Mouse (Mus musculus): ENCODE data around the gene Zfp68.
"Not testable (repeated sequence)": the region's sequence is repeated elsewhere in the genome, so short reads cannot be mapped to it uniquely, and the experiment has no call there.

Gene Zfp68

GRCm38 (mm10) chr5:138619211-138620128, at the start of gene Zfp68:
Gene Zfp68 (minus strand): TSS chr5:138619761.
- DNase-seq (ENCODE audit: low spot score in 2 of 2) = peak; percentile 87 to 93

- DNase-seq (ENCODE audit: low spot score in 2 of 2) = peak in 1 of 2 experiments; percentile 17
Observed at GRCm38 (mm10) chr5:138658922-138659321, 39.4 kb upstream of the Zfp68 start.

DNA sequence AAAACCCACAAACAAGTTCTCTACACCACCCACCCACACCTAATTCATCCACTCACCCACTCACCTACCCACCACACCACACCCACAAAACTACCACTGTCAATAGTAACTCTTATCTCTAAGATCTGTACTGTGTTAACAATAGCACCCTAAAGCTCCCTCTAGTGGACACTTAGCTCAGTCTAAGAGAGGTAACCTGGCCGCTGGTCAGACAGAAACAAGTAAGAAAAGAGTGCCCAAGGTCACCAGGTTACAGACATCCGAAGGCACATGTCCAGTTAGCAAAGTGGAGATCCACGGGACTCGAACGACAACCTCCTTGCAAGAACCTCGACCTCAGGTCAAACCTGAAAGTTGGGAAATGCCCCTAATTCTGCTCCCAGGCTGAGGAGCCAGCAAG, 38.3 kb upstream of the Zfp68 start:
- DNase-seq (ENCODE audit: low spot score in 2 of 2) = peak; percentile 2 to 12

GRCm38 (mm10) chr5:138657407-138657806, 37.8 kb upstream of the Zfp68 start:
- DNase-seq (ENCODE audit: low spot score in 2 of 2) = no peak

DNA sequence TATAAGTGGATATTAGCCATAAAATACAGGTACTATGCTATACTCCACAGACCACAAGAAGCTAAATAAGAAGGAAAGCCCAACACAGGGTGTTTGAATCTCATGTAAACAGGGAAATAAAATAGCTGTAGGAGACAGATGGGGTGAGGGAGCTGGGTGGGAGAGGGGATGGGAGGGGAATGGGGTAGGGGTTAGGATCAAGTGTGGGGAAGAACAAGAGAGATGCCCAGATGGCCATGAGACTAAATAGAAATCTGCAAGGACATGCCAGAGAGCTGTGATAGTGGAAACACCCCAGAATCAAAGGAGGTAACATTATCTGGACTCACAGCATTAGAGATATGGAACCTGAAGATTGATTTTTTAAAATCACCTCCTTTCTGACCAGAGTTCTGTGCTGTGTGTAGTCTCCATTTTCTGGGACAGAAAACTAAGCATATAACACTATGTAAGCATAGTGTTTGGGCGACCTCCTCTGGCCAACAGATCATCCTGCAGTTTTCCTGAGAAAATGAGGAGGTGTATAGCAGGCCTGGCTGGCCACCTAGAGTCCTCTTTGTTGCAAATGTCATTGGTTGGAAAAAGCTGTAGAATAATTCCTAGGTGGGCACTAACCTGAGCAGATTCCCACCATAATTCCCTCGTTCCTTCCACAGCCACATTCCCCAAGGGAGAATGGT, 37.1 kb upstream of the Zfp68 start:
- DNase-seq (ENCODE audit: low spot score in 2 of 2) = peak in 1 of 2 experiments; percentile 19

DNA sequence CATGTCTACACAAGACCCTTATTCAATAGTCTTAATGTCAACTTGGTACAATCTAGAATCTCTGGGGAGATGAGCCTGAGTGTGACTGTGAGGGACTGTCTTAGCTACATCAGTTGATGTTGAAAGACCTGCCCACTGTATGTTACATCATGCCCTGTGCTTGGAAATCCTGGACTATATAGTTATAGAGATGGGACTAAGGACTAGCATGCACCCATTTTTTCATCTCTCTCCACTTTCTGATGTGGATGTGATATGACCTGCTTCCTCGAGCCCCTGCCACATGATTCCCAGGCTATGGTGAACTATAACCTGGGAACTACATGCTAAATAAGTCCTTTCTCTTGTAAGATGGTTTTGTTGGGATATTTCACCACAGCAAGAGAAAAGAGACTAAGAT, 33.4 kb upstream of the Zfp68 start:
- DNase-seq (ENCODE audit: low spot score in 2 of 2) = no peak

- no peak for DNase-seq (ENCODE audit: low spot score in 2 of 2)
Observed at GRCm38 (mm10) chr5:138641761-138642160, 22.2 kb upstream of the Zfp68 start.

GRCm38 (mm10) chr5:138641081-138641480, 21.5 kb upstream of the Zfp68 start:
- no peak for DNase-seq (ENCODE audit: low spot score in 2 of 2)

DNA sequence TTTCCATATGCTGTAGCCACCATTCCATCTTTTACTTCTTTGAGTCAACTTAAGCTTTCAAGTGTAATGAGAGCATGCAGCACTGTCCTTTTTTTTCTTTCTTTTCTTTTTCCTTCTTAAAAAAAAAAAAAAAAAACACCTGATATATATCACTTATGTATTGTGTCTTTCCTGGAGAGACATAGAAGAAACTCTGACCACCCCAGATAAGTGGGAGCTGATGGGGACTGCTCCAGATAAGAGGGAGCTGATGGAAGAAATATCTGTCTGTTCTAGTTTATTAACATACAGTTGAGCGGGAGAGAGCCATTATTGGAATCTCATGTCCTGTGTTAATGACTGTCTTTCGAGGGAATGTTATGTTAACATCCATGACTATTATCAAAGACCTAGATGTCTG, 16.9 kb upstream of the Zfp68 start:
- DNase-seq (ENCODE audit: low spot score in 2 of 2) = no peak

- no peak for DNase-seq (ENCODE audit: low spot score in 2 of 2)
Observed at GRCm38 (mm10) chr5:138623478-138623875, 3.9 kb upstream of the Zfp68 start.

- DNase-seq (ENCODE audit: low spot score in 2 of 2) = peak; percentile 92 to 94
Observed at GRCm38 (mm10) chr5:138622645-138623477, 3.3 kb upstream of the Zfp68 start, which contains the start of gene A430033K04Rik. Gene A430033K04Rik (plus strand): TSS chr5:138622859.

DNA sequence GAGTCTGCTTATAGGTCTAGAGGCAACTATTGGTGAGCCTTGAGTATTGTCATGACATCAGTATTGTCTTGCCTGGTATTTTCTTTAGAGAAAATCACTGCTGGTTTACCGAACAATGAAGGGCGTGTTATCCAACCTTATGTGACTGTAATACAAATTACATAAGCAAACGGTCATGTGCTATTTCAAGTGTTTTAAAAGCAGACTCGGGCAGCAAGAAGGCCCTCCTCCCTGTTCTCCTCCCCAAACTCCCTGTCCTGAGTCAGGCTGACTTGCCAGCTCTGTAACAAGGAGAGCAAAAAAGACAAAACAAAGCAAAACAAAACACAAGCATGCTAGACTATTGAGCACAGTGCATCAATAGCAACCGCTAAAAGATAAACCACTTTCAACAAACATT, 1.3 kb upstream of the Zfp68 start:
- DNase-seq (ENCODE audit: low spot score in 2 of 2) = no peak

GRCm38 (mm10) chr5:138618353-138618752, 1.2 kb downstream of the Zfp68 start:
- DNase-seq (ENCODE audit: low spot score in 2 of 2) = no peak

GRCm38 (mm10) chr5:138587396-138587795, 32.2 kb downstream of the Zfp68 start:
- no peak for DNase-seq (ENCODE audit: low spot score in 2 of 2)

DNA sequence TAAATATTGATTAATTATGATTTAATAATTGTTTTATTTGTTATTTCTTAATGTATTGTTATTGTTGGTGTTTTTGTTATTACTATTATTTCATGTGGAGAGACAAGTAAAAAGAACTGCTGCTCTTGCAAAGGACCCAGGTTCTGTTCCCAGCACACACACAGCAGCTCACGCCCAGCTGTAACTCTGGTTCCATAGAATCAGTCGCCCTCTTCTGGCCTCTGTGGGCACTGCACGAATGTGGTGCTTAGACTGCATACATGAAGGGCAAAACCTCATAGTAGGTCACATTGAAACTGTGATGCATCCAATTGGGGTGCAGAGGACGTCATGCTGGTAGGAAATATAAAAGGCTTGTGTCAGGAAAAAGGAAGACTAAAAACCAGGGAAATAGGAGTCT, 47.9 kb downstream of the Zfp68 start:
- DNase-seq (ENCODE audit: low spot score in 2 of 2) = no peak

DNA sequence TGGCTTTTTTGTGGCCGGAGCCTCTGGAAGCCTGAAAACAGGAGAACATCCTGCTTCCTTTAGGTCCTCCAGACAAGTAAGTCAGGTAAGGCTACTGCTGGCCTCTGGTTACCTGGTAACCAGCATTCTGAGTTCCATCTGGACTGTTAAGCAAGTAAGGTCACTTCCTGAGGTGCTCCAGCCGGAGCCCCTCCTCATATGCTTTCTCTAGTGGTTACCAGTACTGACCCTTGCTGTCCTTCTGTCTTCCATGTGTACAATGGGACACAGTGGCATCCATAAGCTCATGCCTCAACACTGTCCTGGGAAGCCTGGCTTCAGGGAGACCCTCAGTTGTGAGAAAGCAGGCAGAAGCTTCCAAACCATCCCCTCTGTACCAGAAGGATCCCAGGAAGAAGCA, 54.9 kb downstream of the Zfp68 start, which contains the start of gene 1700123K08Rik:
Gene 1700123K08Rik (minus strand): TSS at position 101 of the 400 bp plus-strand sequence.
- DNase-seq (ENCODE audit: low spot score in 2 of 2) = not testable (repeated sequence)

All from urinary bladder, postnatal 36 days (tissue).